Mouse (Mus musculus): ENCODE measurements at regions not wholly inside any gene's neighbourhood (a gene's known extent, or its start where the extent isn't known, plus 50 kb on each side); places are given as distances from the start of the nearest gene placed in this dataset.

GRCm38 (mm10) chr14:106581886-106582285 lies 475.9 kb downstream of the Trim52 start:
- ChIA-PET CTCF (no interaction called here), POLR2A (no interaction called here)

DNA sequence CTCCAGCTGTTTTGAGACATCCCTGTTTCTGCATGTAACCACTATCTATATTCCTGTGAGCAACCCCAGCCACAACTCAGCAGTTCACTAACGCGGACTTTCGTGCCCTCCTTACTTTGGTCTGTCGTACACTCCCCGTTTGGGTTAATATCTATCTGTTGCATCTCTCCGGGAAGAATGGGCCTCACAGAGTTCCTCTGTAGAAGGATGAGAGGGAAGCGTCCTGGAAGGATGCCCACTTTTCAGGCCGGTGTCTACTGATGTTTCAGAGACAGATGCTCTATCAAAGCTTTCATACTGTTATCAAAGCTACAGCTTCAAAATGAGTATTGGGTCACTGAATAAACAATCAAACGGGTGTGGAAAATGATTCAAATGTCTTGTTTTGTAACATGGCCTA lies 487.4 kb downstream of the Trim52 start:
- CTCF ChIA-PET: no interaction called here
- POLR2A ChIA-PET: no interaction called here

- ChIA-PET POLR2A (no interaction called here), CTCF (no interaction called here)
Measured at GRCm38 (mm10) chr14:106593980-106594379, 488.0 kb downstream of the Trim52 start.

GRCm38 (mm10) chr14:106607041-106607440 lies 501.0 kb downstream of the Trim52 start:
- CTCF ChIA-PET: interaction anchor here in 2 of 4 experiments (0.8 to 1.0 kb wide), 2 partner anchors 34 to 41 kb away, joined by 3 read pairs; no protein-coding TSS in a partner anchor
- POLR2A ChIA-PET: no interaction called here

DNA sequence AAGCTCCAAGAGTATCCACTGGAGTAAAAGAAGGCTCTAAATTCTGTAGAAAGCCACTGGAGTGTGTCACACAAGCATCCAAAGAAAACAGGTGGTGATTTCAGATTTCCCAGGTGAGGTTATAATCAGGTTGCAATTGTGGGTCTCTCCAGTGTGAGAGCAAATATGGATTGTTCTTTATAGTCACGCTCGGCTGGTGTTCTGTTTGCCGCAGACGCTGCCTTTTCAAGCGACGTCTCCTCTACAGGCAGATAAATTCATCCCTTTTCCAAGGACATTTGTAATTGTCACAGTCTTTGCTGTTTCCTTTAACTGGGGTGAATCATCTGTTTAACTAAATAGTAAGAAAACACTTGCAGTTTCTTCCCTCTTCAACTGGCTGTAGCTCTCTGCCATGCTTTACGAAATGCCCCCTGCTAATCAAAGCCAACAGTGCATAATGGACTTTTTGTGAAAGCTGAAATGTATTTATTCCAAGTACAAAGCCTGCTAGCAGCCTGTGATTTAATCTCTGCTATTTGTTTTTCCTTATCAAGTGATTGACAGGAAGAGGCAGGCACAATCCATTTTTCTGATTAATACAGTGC lies 502.4 kb downstream of the Trim52 start:
- ChIA-PET POLR2A (no interaction called here), CTCF (no interaction called here)

Measured in embryonic stem cell, embryonic (primary cell).